Mouse (Mus musculus) forebrain, embryonic 16.5 days (tissue): ENCODE results near the gene Trpm2. TPM values are rescaled to one million over a fixed set of nuclear protein-coding genes. Genes with fewer than 3 reads are reported as not detected.
A peak's percentile ranks its signal among the peaks of the same experiment; 100 is the strongest.

Experiments
- ATAC-seq: fragments of 200-750 bp; cut with Nextera tagmentation; 2 replicates; pipeline ENCODE4 v1.8.0; 2017; ENCODE audit warnings: mild to moderate bottlenecking, moderate library complexity
- H3K27ac ChIP-seq: fragments of 300-500 bp; sonication (generic); 2 replicates; pipeline ENCODE4 v1.5.1; 2014; ENCODE audit warnings: low read length, control low read depth
- H3K27me3 ChIP-seq: fragments of 300-500 bp; sonication (generic); replicated peaks from 2 replicates; pipeline ENCODE4 v1.6.1; 2014; ENCODE audit warnings: low read length; ENCODE audit not compliant: control insufficient read depth, insufficient read depth
- H3K36me3 ChIP-seq: fragments of 300-500 bp; sonication (generic); 2 replicates; pipeline ENCODE4 v1.6.1; 2014; ENCODE audit not compliant: control insufficient read depth, insufficient read depth
- H3K4me1 ChIP-seq: fragments of 300-500 bp; sonication (generic); replicated peaks from 2 replicates; pipeline ENCODE4 v1.6.1; 2014; ENCODE audit warnings: low read length; ENCODE audit not compliant: control insufficient read depth, insufficient read depth
- H3K4me2 ChIP-seq: fragments of 300-500 bp; sonication (generic); 2 replicates; pipeline ENCODE4 v1.6.1; 2014; ENCODE audit warnings: mild to moderate bottlenecking, low read length, control low read depth
- H3K4me3 ChIP-seq: fragments of 300-500 bp; sonication (generic); replicated peaks from 2 replicates; pipeline ENCODE4 v1.5.1; 2014; ENCODE audit warnings: mild to moderate bottlenecking, low read length, control low read depth
- H3K9ac ChIP-seq: fragments of 300-500 bp; sonication (generic); replicated peaks from 2 replicates; pipeline ENCODE4 v1.6.1; 2014; ENCODE audit warnings: low read depth, low read length, control low read depth
- H3K9me3 ChIP-seq: fragments of 300-500 bp; sonication (generic); 2 replicates; pipeline ENCODE4 v1.6.1; 2016; ENCODE audit warnings: low read length; ENCODE audit not compliant: control insufficient read depth
- WGBS: fragments of 180-500 bp; shearing (Covaris S2); extraction: QIAGEN DNeasy Blood & Tissue Kit; methylation state at CpG from one replicate; pipeline ENCODE4 v1.1.7; 2014; 5-methylcytosine and 5-hydroxymethylcytosine counted together
- polyA plus RNA-seq: library from polyadenylated mRNA; unstranded; fragments of >200 nt; fragmentation: Nextera tagmentation; extraction: Ambion mirVana; gene quantifications from 2 replicates; pipeline ENCODE4 v1.2.1, GENCODE M21; 2015

Trpm2 gene
- polyA plus RNA-seq, 1 experiment from 2014 or later, result 5.0 TPM

GRCm38 (mm10) chr10:77900903-77901818 lies 69.2 kb downstream of the Trpm2 start:
- no peaks in the 10 kb centered on the region for H3K9me3 ChIP-seq
- no peak overlapping the region for H3K27ac ChIP-seq
- no peaks in the 10 kb centered on the region for H3K27me3 ChIP-seq
- H3K4me3 ChIP-seq, result peak overlapping the region; percentile 54
- no peaks in the 10 kb centered on the region for H3K36me3 ChIP-seq
- 80% methylated on average over 27 of the region's 27 CpGs for WGBS
- peak overlapping the region; percentile 80 for H3K4me2 ChIP-seq
- H3K9ac ChIP-seq, result peak overlapping the region; percentile 74; the same call in 1 of the 2 replicates
- no peak for ATAC-seq
- H3K4me1 ChIP-seq, result 0 out of 2 replicates have a peak, but pooled peaks cover 5% of the 10 kb centered on the region

GRCm38 (mm10) chr10:77900126-77900525 lies 70.2 kb downstream of the Trpm2 start:
- no peak for ATAC-seq
- Histone ChIP-seq H3K27me3 (no peaks in the 10 kb centered on the region), H3K4me3 (no peak overlapping the region), H3K4me1 (0 out of 2 replicates have a peak, but pooled peaks cover 5% of the 10 kb centered on the region), H3K9ac (no peak overlapping the region), H3K27ac (no peak overlapping the region), H3K36me3 (no peaks in the 10 kb centered on the region), H3K4me2 (no peak overlapping the region), H3K9me3 (no peaks in the 10 kb centered on the region)
- 74% methylated on average over 7 of the region's 7 CpGs for WGBS

- Histone ChIP-seq H3K9me3 (no peaks in the 10 kb centered on the region), H3K27me3 (no peaks in the 10 kb centered on the region), H3K36me3 (no peaks in the 10 kb centered on the region), H3K27ac (no peak overlapping the region), H3K9ac (no peak overlapping the region), H3K4me2 (no peak overlapping the region), H3K4me3 (no peak overlapping the region), H3K4me1 (no peaks in the 10 kb centered on the region)
- no peak for ATAC-seq
- WGBS, result 67% methylated on average over 5 of the region's 5 CpGs
Measured at GRCm38 (mm10) chr10:77895562-77895961, 74.8 kb downstream of the Trpm2 start.

GRCm38 (mm10) chr10:77890987-77891565 lies 79.3 kb downstream of the Trpm2 start:
- no peaks in the 10 kb centered on the region for H3K36me3 ChIP-seq
- WGBS, result 77% methylated on average over 8 of the region's 8 CpGs
- H3K9me3 ChIP-seq, result 0 out of 2 replicates have a peak, but pooled peaks cover 3% of the 10 kb centered on the region
- H3K4me2 ChIP-seq, result no peak overlapping the region
- no peak overlapping the region for H3K27ac ChIP-seq
- no peaks in the 10 kb centered on the region for H3K4me1 ChIP-seq
- H3K4me3 ChIP-seq, result no peak overlapping the region
- ATAC-seq, result no peak
- H3K9ac ChIP-seq, result no peak overlapping the region
- H3K27me3 ChIP-seq, result no peaks in the 10 kb centered on the region

- Histone ChIP-seq H3K9ac (no peak overlapping the region), H3K27me3 (no peaks in the 10 kb centered on the region), H3K9me3 (0 out of 2 replicates have a peak, but pooled peaks cover 3% of the 10 kb centered on the region), H3K36me3 (no peaks in the 10 kb centered on the region), H3K4me1 (no peaks in the 10 kb centered on the region), H3K27ac (no peak overlapping the region), H3K4me2 (no peak overlapping the region), H3K4me3 (no peak overlapping the region)
- no peak for ATAC-seq
- 53% methylated on average over 12 of the region's 12 CpGs for WGBS
Measured at GRCm38 (mm10) chr10:77886007-77886747, 84.2 kb downstream of the Trpm2 start.

- Histone ChIP-seq H3K27me3 (no peaks in the 10 kb centered on the region), H3K4me3 (no peak overlapping the region), H3K9ac (no peak overlapping the region), H3K4me2 (no peak overlapping the region), H3K9me3 (no peaks in the 10 kb centered on the region), H3K36me3 (no peaks in the 10 kb centered on the region), H3K4me1 (no peaks in the 10 kb centered on the region), H3K27ac (no peak overlapping the region)
- WGBS, result 90% methylated on average over 5 of the region's 5 CpGs
- no peak for ATAC-seq
Measured at GRCm38 (mm10) chr10:77882553-77882952, 87.8 kb downstream of the Trpm2 start.

- 73% methylated on average over 3 of the region's 3 CpGs for WGBS
- H3K9ac ChIP-seq, result no peak overlapping the region
- no peaks in the 10 kb centered on the region for H3K27me3 ChIP-seq
- ATAC-seq, result no peak
- no peaks in the 10 kb centered on the region for H3K36me3 ChIP-seq
- no peaks in the 10 kb centered on the region for H3K9me3 ChIP-seq
- no peaks in the 10 kb centered on the region for H3K4me1 ChIP-seq
- H3K4me2 ChIP-seq, result no peak overlapping the region
- no peak overlapping the region for H3K27ac ChIP-seq
- no peak overlapping the region for H3K4me3 ChIP-seq
Measured at GRCm38 (mm10) chr10:77880305-77880704, 90.1 kb downstream of the Trpm2 start.

- no peaks in the 10 kb centered on the region for H3K27me3 ChIP-seq
- no peak overlapping the region for H3K4me3 ChIP-seq
- no peak for ATAC-seq
- no peak overlapping the region for H3K9ac ChIP-seq
- no peak overlapping the region for H3K4me2 ChIP-seq
- H3K9me3 ChIP-seq, result no peaks in the 10 kb centered on the region
- no peak overlapping the region for H3K27ac ChIP-seq
- no peaks in the 10 kb centered on the region for H3K36me3 ChIP-seq
- 61% methylated on average over 6 of the region's 6 CpGs for WGBS
- H3K4me1 ChIP-seq, result no peaks in the 10 kb centered on the region
Measured at GRCm38 (mm10) chr10:77878985-77879384, 91.4 kb downstream of the Trpm2 start.

GRCm38 (mm10) chr10:77869651-77870050 lies 100.7 kb downstream of the Trpm2 start:
- no peaks in the 10 kb centered on the region for H3K9me3 ChIP-seq
- WGBS, result 89% methylated on average over 7 of the region's 7 CpGs
- no peaks in the 10 kb centered on the region for H3K36me3 ChIP-seq
- H3K9ac ChIP-seq, result no peak overlapping the region
- no peaks in the 10 kb centered on the region for H3K4me1 ChIP-seq
- no peaks in the 10 kb centered on the region for H3K27me3 ChIP-seq
- no peak overlapping the region for H3K4me2 ChIP-seq
- no peak overlapping the region for H3K4me3 ChIP-seq
- ATAC-seq, result no peak
- H3K27ac ChIP-seq, result no peak overlapping the region
